Mouse (Mus musculus) forebrain, embryonic 13.5 days (tissue): ENCODE measurements around the gene Tcp10c. TPM values are rescaled to one million over a fixed set of nuclear protein-coding genes. Genes with fewer than 3 reads are reported as not detected.
"Not testable (repeated sequence)": the region's sequence is repeated elsewhere in the genome, so short reads cannot be mapped to it uniquely, and the experiment has no call there.

Experiments
- ATAC-seq: fragments of 200-750 bp; cut with Nextera tagmentation; 2 replicates; pipeline ENCODE4 v1.8.0; 2017
- H3K27ac ChIP-seq: fragments of 300-500 bp; sonication (generic); 2 replicates; pipeline ENCODE4 v1.5.1; 2015; ENCODE audit warnings: inconsistent platforms, mild to moderate bottlenecking, moderate library complexity
- H3K27me3 ChIP-seq: fragments of 300-500 bp; sonication (generic); 2 replicates; pipeline ENCODE4 v1.6.1; 2015; ENCODE audit warnings: mild to moderate bottlenecking, inconsistent platforms
- H3K36me3 ChIP-seq: fragments of 300-500 bp; sonication (generic); 2 replicates; pipeline ENCODE4 v1.6.1; 2015; ENCODE audit warnings: mild to moderate bottlenecking, inconsistent platforms; ENCODE audit not compliant: poor library complexity, severe bottlenecking
- H3K4me1 ChIP-seq: fragments of 300-500 bp; sonication (generic); 2 replicates; pipeline ENCODE4 v1.6.1; 2015; ENCODE audit warnings: inconsistent platforms
- H3K4me2 ChIP-seq: fragments of 300-500 bp; sonication (generic); 2 replicates; pipeline ENCODE4 v1.6.1; 2015; ENCODE audit warnings: inconsistent platforms, mild to moderate bottlenecking, moderate library complexity
- H3K4me3 ChIP-seq: fragments of 300-500 bp; sonication (generic); 2 replicates; pipeline ENCODE4 v1.5.1; 2015; ENCODE audit warnings: mild to moderate bottlenecking, inconsistent platforms
- H3K9ac ChIP-seq: fragments of 300-500 bp; sonication (generic); 2 replicates; pipeline ENCODE4 v1.6.1; 2015; ENCODE audit warnings: mild to moderate bottlenecking, inconsistent platforms
- H3K9me3 ChIP-seq: fragments of 300-500 bp; sonication (generic); replicated peaks from 2 replicates; pipeline ENCODE4 v1.6.1; 2016; ENCODE audit warnings: inconsistent platforms
- whole genome bisulfite sequencing: fragments of 180-500 bp; shearing (Covaris S2); methylation state at CpG from one replicate; pipeline ENCODE4 v1.1.7; 2015; 5-methylcytosine and 5-hydroxymethylcytosine counted together
- polyA plus RNA-seq: library from polyadenylated mRNA; unstranded; fragments of >200 nt; fragmentation: Nextera tagmentation; extraction: Ambion mirVana; gene quantifications from 2 replicates; pipeline ENCODE4 v1.2.1, GENCODE M21; 2015

Tcp10c gene
- 0.06 TPM in 1 of 2 replicates, not detected in the other for polyA plus RNA-seq

DNA sequence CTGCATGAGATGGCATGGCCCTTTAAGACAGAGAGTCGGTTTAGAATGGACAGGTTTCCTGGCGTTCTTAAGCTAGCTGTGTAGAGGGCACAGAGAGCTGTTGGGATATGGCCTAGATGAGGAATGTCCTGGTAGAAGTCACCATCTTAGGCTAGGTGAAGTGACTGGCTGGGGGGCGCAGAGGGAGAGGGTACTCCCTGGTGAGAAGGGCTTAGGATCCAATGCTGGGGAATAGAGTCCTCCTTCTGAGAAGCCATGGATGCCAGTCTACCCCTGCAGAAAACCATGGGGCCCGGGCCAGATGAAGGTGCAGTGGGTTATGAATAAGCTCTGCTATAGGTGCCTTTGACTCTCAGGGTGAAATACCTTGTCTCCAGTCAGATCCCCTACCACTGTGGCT lies at the start of gene Tcp10c:
TSS of gene Tcp10c (plus strand) at position 52 of the 400 bp plus-strand sequence.
- H3K27me3 ChIP-seq, H3K4me2 ChIP-seq, H3K4me3 ChIP-seq, H3K4me1 ChIP-seq, H3K36me3 ChIP-seq, ATAC-seq, H3K27ac ChIP-seq, H3K9ac ChIP-seq: not testable (repeated sequence)
- 94% methylated on average over 4 of the region's 4 CpGs for WGBS
- peaks cover 27% of the 10 kb centered on the region for H3K9me3 ChIP-seq

DNA sequence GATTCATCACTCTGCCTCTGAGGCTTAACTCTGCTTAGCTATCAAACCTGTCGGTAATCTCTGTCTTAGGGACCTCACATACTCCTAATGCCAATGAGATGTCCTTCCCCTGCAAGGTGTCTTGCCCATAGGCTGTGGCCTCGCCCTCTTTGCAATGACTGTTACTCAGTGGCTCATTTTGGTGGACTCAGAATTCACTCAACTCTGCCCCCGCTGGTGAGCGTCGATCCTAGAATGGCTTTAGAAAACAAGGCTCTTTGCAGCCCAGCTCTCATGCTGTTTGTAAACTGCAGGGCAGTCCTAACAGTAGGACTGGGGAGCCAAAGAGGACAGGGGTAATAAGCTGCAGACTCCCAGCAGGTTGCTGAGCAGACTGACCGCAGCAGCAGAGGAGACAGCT lies 46.5 kb upstream of the Tcp10c start:
- ATAC-seq, H3K4me2 ChIP-seq, H3K4me1 ChIP-seq, H3K27ac ChIP-seq, H3K27me3 ChIP-seq, H3K36me3 ChIP-seq, H3K9ac ChIP-seq, H3K4me3 ChIP-seq: not testable (repeated sequence)
- peaks cover 41% of the 10 kb centered on the region for H3K9me3 ChIP-seq
- 84% methylated on average over 5 of the region's 6 CpGs for WGBS

DNA sequence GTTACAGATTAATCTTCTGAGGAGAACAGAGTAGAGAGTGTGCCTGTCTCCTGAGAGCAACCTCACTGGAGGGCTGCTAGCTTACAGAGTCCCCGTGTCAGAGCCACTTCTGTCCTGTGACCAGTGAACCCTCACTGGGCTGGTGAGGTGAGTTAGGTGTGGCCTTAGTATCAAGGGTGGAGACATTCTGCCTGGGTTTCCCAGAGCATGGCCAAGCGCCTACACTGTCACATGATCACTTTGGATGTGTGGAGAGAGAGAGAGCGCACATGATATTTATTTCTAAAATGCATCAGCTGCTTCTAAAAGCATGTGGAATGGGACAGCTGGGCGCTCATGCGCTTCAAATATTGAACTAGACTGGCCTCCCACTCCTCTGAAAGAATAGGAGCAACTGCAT lies 46.0 kb upstream of the Tcp10c start:
- WGBS, result 84% methylated on average over 5 of the region's 5 CpGs
- not testable (repeated sequence) for H3K36me3 ChIP-seq, H3K9ac ChIP-seq, H3K4me3 ChIP-seq, H3K4me1 ChIP-seq, H3K4me2 ChIP-seq, H3K27me3 ChIP-seq, ATAC-seq, H3K27ac ChIP-seq
- peaks cover 44% of the 10 kb centered on the region for H3K9me3 ChIP-seq

DNA sequence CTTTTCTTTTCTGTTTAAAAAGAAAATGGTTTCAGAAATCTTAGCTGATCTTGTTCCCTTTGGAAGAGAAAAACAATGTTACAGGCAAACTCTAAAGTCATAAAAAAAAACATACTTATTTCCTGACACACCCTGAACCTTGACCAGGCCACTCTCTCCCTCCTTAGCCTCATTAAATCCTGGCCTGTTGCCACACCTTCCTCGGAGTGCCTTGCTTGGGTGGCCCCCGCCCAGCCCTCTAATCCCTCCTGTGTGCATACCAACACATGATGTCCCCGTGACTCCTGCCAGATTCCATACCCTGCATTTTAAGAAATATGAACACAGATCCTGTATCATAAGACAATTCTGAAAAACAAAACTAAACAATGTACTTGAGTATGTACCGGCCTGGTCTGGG lies 45.6 kb upstream of the Tcp10c start:
- not testable (repeated sequence) for H3K27me3 ChIP-seq, H3K4me2 ChIP-seq, H3K27ac ChIP-seq, H3K9ac ChIP-seq, H3K4me1 ChIP-seq, ATAC-seq, H3K4me3 ChIP-seq, H3K36me3 ChIP-seq
- WGBS, result 89% methylated on average over 4 of the region's 4 CpGs
- H3K9me3 ChIP-seq, result peaks cover 48% of the 10 kb centered on the region

DNA sequence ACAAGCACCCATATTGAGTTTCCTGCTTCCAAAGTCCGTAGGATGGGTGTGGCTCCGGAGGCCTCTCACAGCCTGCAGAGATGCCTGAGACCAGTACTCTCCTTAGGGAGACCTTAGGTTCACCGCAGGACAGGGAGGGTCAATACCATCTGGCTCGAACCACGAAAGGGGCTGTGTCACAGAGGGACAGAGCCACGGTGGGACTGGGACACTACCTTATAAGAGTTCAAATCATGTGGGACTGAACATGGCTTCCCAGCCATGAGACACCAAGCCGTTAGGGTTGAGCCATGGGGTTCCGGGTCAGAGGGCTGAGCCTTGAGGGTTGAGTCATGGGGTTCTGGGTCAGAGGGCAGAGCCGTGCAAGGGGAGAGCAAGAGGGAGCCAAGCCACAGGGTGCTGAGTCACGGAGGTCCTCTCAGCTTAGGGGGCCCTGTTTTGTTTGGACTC lies 45.2 kb upstream of the Tcp10c start:
- H3K4me3 ChIP-seq, H3K27ac ChIP-seq, H3K27me3 ChIP-seq, H3K9ac ChIP-seq, H3K4me2 ChIP-seq, H3K36me3 ChIP-seq, ATAC-seq, H3K4me1 ChIP-seq: not testable (repeated sequence)
- peaks cover 50% of the 10 kb centered on the region for H3K9me3 ChIP-seq
- 90% methylated on average over 10 of the region's 10 CpGs for WGBS

DNA sequence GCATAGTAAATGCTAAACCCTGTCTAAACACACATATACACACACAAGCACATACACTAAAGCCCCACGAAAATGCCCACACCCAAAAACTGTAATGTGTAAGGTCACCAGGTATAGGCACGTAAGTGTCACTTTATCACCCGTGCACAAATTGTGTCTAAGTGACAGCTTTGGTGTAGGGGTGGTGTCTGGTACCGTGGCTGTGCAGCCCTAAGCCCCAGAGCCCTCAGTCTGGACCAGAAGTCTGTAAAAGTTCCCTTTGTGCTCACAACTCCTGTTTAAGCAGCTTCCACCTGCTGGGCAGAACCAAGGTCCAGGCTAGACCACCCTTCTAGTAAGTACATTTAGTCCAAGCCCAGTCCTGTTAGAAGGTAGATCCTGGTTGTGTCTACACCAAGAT lies 24.4 kb upstream of the Tcp10c start:
- WGBS, result 84% methylated on average over 4 of the region's 4 CpGs
- not testable (repeated sequence) for H3K36me3 ChIP-seq, H3K27ac ChIP-seq, H3K9ac ChIP-seq, ATAC-seq, H3K4me3 ChIP-seq, H3K27me3 ChIP-seq, H3K4me1 ChIP-seq, H3K4me2 ChIP-seq
- H3K9me3 ChIP-seq, result peaks cover 46% of the 10 kb centered on the region

DNA sequence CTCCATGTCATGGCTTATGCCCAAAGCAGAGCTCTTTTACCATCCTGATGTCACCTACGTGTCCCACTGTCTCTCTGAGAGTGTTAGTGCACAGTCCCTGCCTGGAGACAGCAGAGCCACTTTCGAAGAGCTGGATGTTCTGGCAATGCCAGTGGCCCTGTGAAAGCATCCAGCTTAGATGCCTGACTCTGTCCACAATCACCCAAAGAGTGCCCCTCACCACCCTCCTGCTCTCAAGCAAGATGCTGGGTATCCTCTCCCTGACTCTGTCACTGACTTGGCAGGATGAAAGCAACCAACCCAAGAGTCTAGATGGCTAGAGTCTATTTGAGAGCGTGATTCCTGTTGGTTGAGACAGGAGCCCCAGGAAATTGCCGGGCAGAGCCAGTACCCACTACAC lies 23.2 kb upstream of the Tcp10c start:
- 87% methylated on average over 4 of the region's 4 CpGs for WGBS
- not testable (repeated sequence) for H3K27ac ChIP-seq, H3K36me3 ChIP-seq, ATAC-seq, H3K4me2 ChIP-seq, H3K4me1 ChIP-seq, H3K9ac ChIP-seq, H3K4me3 ChIP-seq, H3K27me3 ChIP-seq
- H3K9me3 ChIP-seq, result peaks cover 46% of the 10 kb centered on the region

DNA sequence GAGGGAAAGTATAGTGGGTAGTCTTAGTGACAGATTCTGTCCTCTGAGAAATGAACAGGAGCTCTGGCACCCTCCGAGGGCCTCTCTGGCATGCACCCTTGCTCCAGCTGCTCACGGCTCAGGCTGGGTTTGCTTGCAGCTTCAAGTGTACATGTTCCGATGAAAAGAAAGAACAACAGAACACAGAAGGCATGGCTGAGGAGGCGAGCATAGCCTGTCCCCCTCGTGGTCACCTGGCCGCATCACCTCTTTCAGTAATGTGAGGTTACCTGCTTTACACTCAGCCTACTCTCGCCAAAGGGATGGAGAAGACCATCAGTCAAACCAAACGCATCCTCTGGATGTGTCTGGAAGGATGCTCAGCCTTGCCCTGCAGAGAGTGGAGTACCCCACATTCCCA lies 21.9 kb upstream of the Tcp10c start:
- H3K36me3 ChIP-seq, H3K9ac ChIP-seq, H3K27me3 ChIP-seq, H3K4me1 ChIP-seq, ATAC-seq, H3K27ac ChIP-seq, H3K4me2 ChIP-seq, H3K4me3 ChIP-seq: not testable (repeated sequence)
- 87% methylated on average over 8 of the region's 8 CpGs for WGBS
- peaks cover 54% of the 10 kb centered on the region for H3K9me3 ChIP-seq

DNA sequence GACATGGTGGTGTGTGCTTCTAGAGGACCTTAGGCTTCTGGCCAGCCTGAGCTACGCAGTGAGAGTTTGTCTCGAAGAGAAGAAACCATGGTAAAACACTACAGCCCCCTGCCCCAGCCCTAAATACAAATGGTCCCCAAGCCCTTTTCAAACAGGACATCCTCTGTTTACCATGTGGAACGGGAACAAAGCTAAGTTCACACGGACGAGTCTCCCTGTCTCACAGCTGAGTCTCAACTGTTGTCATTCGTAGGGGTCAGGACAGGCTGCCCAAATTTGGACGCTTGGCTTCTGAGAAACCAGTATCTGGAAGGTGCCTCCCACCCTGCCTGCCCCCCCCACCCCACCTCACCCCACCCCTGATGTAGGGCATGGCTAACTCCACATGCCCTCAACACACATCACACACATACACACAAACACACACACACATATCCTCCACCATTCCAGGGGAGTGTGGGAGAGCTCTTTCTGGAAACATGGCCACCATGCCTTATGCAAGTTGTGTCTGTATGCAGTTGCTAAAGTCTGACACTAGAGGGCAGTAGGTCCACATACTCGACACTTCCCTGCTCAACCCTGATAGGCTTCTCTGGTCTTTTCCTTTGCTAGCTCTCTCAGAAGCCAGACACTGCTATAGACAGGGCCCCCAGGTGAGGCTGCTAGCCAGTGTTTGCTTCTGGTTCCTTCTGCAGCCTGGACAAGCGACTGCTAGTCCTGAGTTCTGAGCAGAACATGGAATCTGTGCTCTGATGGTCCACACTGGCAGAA lies 17.2 kb upstream of the Tcp10c start:
- H3K27ac ChIP-seq, H3K4me3 ChIP-seq, H3K27me3 ChIP-seq, H3K9ac ChIP-seq, H3K4me2 ChIP-seq, H3K36me3 ChIP-seq, H3K4me1 ChIP-seq: not testable (repeated sequence)
- peaks cover 30% of the 10 kb centered on the region for H3K9me3 ChIP-seq
- ATAC-seq, result peak; percentile 89
- 65% methylated on average over 9 of the region's 9 CpGs for WGBS

DNA sequence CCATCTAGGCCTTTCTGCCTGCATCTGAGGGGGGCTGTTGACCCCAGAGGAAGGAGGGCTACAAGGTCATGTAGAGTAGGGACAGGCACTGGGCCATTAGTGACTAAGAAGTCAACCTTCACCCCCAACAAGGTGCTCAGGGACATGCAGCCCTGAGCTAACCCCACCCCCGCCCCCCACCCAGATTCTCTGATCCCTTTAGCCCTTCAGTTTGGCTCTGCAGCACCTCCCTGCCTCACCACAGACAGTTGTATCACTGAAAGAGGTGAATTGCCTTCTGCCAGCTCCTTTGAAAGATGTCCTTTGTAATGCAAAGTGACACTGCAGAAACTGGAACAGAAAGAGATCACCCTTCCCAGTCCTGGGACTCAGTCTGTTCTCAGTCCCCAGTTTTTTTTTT lies 16.4 kb upstream of the Tcp10c start:
- ATAC-seq, H3K4me1 ChIP-seq, H3K4me3 ChIP-seq, H3K36me3 ChIP-seq, H3K27me3 ChIP-seq, H3K9ac ChIP-seq, H3K27ac ChIP-seq, H3K4me2 ChIP-seq: not testable (repeated sequence)
- WGBS, result 72% methylated on average over 1 of the region's 1 CpGs
- H3K9me3 ChIP-seq, result peaks cover 29% of the 10 kb centered on the region

DNA sequence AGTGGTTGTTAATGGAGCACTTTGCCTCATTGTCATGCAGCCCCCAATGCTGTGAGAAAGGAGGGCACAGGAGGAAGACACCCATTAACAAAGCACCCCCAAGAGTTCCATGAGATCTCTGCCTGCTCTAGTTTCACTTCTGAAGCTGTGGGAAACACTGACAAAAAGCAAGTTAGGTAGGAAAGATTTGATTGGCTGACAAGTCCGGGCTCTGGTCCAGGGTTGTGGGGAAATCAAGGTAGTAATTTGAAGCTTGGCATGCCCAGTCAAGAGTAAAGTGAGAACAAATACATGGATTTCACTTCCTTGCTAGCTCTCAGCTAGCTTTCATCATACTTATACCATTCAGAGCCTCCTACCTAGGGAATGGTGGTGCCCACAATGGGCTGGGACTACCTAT lies 14.3 kb upstream of the Tcp10c start:
- not testable (repeated sequence) for H3K36me3 ChIP-seq, H3K4me1 ChIP-seq, H3K4me2 ChIP-seq, H3K9ac ChIP-seq, H3K27ac ChIP-seq, H3K4me3 ChIP-seq, ATAC-seq, H3K27me3 ChIP-seq
- H3K9me3 ChIP-seq, result peaks cover 27% of the 10 kb centered on the region
- WGBS, result 85% methylated on average over 1 of the region's 1 CpGs

DNA sequence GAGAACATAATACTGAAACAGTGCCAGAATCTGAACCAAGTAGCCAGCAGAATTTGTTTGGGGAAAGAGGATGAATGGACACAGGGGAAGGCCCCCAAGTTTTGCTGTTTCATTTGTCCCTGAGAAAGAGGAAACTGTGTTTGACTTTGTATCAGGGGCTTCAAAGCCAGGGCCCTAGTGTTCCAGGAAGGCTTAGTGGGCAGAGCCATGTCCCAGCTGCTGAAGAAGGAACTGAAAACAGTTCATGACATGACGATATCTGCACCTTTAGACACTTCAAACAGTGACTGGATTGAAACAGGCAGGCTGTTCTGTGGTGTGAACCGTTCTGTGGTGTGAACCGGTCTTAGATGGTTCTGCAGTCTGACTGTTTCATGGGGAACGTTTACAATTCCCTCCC lies 8.4 kb upstream of the Tcp10c start:
- H3K4me3 ChIP-seq, H3K27me3 ChIP-seq, H3K9ac ChIP-seq, H3K36me3 ChIP-seq, H3K4me1 ChIP-seq, H3K27ac ChIP-seq, ATAC-seq, H3K4me2 ChIP-seq: not testable (repeated sequence)
- no CpG with 5 or more reads among the region's 4 CpGs for WGBS
- peaks cover 24% of the 10 kb centered on the region for H3K9me3 ChIP-seq

DNA sequence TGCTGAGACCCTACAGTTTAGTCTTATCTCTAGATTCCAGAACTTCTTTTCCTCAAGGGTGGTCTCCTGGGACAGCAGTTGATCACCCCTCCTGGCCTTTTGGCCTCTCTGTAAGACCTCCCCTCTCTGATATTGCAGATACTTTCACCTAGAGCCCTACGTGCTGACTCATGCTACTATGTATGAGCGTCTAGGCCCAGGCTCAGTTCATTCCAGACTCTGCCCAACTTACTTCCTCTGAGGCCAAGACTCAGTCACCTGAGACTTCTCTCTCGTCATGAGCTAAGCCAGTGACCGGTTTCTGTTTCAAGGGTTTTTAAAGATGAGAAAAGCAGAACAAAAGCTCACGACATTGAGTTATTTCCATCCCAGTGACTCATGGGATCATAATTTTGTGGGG lies 4.8 kb upstream of the Tcp10c start:
- H3K27me3 ChIP-seq, H3K4me3 ChIP-seq, H3K36me3 ChIP-seq, H3K4me2 ChIP-seq, H3K27ac ChIP-seq, H3K4me1 ChIP-seq, ATAC-seq, H3K9ac ChIP-seq: not testable (repeated sequence)
- H3K9me3 ChIP-seq, result peaks cover 20% of the 10 kb centered on the region
- WGBS, result 89% methylated on average over 5 of the region's 5 CpGs
